Mouse (Mus musculus) c-Kit-positive CD71-positive TER-119-negative erythroid progenitor cells, embryonic 14.5 days (primary cell): ENCODE data around the gene Ngrn.
A peak's percentile ranks its signal among the peaks of the same experiment; 100 is the strongest.

Source experiments
- DNase-seq: peaks from one replicate; pipeline ENCODE4 v3.0.0-alpha.2; 2013; ENCODE audit warnings: low read depth

The Ngrn gene

GRCm38 (mm10) chr7:80261372-80261990 lies 466 bp downstream of the Ngrn start:
- DNase-seq = no peak

GRCm38 (mm10) chr7:80264606-80265005 lies 3.6 kb downstream of the Ngrn start:
- no peak for DNase-seq

GRCm38 (mm10) chr7:80267764-80268163 lies 6.7 kb downstream of the Ngrn start:
- DNase-seq = no peak

- peak; percentile 95 for DNase-seq
These were observed 8.1 kb downstream of the Ngrn start, which contains the start of gene Vps33b for GRCm38 (mm10) chr7:80268897-80269750. Vps33b (plus strand) TSS chr7:80269649.

GRCm38 (mm10) chr7:80269751-80270255 lies 8.8 kb downstream of the Ngrn start:
- DNase-seq = no peak

- no peak for DNase-seq
These were observed 12.4 kb downstream of the Ngrn start for GRCm38 (mm10) chr7:80273456-80273855.

- no peak for DNase-seq
These were observed 15.4 kb downstream of the Ngrn start for GRCm38 (mm10) chr7:80276374-80276773.

GRCm38 (mm10) chr7:80280032-80280431 lies 19.0 kb downstream of the Ngrn start:
- DNase-seq = no peak

GRCm38 (mm10) chr7:80280998-80281397 lies 20.0 kb downstream of the Ngrn start:
- no peak for DNase-seq

- DNase-seq = no peak
These were observed 20.6 kb downstream of the Ngrn start for GRCm38 (mm10) chr7:80281646-80282045.

- no peak for DNase-seq
These were observed 22.4 kb downstream of the Ngrn start for GRCm38 (mm10) chr7:80283226-80283918.

GRCm38 (mm10) chr7:80284391-80284790 lies 23.4 kb downstream of the Ngrn start:
- DNase-seq = no peak

- no peak for DNase-seq
These were observed 24.7 kb downstream of the Ngrn start for GRCm38 (mm10) chr7:80285725-80286124.

- DNase-seq = no peak
These were observed 26.7 kb downstream of the Ngrn start for GRCm38 (mm10) chr7:80287736-80288135.

- peak; percentile 95 for DNase-seq
These were observed 33.2 kb downstream of the Ngrn start, which contains the start of gene Prc1 for GRCm38 (mm10) chr7:80294062-80294763. Prc1 (plus strand) TSS chr7:80294450.

GRCm38 (mm10) chr7:80294764-80295648 lies 34.0 kb downstream of the Ngrn start:
- no peak for DNase-seq

GRCm38 (mm10) chr7:80296462-80296861 lies 35.4 kb downstream of the Ngrn start:
- no peak for DNase-seq

GRCm38 (mm10) chr7:80297041-80297440 lies 36.0 kb downstream of the Ngrn start:
- DNase-seq = no peak

GRCm38 (mm10) chr7:80298754-80299153 lies 37.7 kb downstream of the Ngrn start:
- DNase-seq = no peak

GRCm38 (mm10) chr7:80299568-80299967 lies 38.6 kb downstream of the Ngrn start:
- DNase-seq = no peak

- DNase-seq = no peak
These were observed 40.5 kb downstream of the Ngrn start for GRCm38 (mm10) chr7:80301522-80301921.
